Mouse (Mus musculus) skeletal muscle tissue, postnatal 0 days (tissue): ENCODE results near the gene Atmin. TPM values are rescaled to one million over a fixed set of nuclear protein-coding genes. Genes with fewer than 3 reads are reported as not detected.

Source experiments
- polyA plus RNA-seq: library from polyadenylated mRNA; unstranded; fragments of >200 nt; fragmentation: Nextera tagmentation; extraction: Ambion mirVana; gene quantifications from 2 replicates; pipeline ENCODE4 v1.2.1, GENCODE M21; 2015

The Atmin gene
- 6.0 and 6.7 TPM in 2 replicates for polyA plus RNA-seq

DNA sequence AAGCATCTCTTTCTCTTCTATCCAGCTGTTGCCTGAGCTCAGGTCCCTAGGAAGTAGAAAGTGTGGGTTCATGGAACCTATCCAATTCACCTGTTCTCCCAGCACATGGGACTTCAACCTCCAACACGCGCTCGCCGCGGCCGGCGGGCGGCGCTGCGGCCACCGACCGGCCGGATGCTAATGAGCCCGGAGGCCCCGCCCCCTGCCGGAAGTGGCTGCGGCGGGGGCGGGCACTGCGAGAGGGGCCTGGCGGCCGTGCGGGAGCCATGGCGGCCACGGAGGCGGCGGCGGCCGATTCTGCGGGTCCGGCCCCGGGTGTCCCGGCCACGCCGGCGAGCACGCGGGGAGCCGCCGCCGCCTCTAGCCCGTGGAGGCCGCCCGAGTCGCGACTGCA lies at the start of gene Atmin:
Gene Atmin (plus strand): TSS at position 233 of the 394 bp plus-strand sequence.

DNA sequence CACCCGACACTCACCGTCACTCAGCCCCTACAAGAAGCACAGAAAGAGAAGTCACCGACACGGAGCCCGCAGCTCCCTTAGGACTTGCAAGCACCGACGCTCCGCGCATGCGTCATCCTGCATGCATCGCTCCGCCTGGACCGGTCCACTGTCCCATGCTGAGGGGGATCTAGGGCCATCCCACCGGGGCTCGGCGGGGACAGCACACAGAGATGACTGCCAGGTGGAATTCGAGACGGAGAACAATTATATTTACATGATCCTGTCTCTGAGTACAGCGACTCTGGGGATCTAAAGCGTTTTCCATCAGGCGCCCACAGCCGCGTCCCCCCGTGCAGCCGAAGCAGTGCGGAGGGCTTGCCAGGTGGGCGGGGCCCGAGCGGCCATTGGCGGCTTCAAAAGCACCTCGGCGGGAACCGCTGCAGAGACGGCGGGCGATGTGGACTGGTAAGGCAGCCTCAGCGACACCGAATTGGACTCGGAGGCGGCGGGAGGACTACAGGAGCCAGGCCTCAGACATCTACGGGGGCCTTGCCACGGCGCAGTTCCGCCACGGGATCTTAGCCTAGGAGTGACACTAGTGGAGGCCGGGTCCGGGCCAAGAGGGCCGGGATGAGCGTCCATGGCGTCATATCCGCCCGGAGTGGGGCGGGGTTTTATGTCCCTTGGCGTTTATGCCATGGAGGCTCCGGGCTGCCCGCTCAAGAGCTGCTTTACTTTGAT lies 21.7 kb upstream of the Atmin start, which contains the start of the genes Cmc2 and Cenpn:
Gene Cmc2 (minus strand): TSS at position 119 of the 723 bp plus-strand sequence.
Gene Cenpn (plus strand): TSS at position 394 of the 723 bp plus-strand sequence.

DNA sequence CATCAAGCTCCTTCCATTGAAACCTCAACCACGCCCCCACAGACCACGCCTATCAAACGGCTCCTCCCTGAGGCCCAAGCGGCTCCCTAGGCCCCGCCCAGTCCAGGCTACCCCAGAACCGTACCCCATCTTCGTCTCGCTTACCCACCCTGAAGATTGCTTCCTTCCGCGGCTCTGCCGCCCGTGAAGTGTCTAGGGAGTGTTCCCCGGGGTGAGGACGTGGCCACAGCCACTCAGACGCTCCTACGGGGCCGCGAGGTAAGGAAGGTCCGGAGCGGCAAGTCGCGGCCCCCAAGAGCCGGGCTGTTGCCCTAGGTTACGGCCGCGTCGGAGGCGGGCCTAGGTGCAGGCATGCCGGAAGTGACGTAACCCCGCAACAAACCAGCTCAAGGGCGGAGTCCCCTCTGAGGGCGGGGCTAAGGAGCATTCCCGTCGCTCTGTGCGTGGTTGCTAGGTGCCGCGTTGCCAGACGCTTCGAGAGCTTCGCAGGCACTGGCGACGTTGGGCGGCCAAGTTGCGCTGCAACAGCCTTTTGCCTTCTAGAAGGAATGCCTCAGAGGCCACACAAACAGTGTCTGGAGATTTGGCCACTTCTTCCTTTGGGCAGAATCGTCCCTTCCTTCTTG lies 35.6 kb downstream of the Atmin start, which contains the start of gene 1700030J22Rik:
Gene 1700030J22Rik (minus strand): TSS at position 329 of the 626 bp plus-strand sequence.

DNA sequence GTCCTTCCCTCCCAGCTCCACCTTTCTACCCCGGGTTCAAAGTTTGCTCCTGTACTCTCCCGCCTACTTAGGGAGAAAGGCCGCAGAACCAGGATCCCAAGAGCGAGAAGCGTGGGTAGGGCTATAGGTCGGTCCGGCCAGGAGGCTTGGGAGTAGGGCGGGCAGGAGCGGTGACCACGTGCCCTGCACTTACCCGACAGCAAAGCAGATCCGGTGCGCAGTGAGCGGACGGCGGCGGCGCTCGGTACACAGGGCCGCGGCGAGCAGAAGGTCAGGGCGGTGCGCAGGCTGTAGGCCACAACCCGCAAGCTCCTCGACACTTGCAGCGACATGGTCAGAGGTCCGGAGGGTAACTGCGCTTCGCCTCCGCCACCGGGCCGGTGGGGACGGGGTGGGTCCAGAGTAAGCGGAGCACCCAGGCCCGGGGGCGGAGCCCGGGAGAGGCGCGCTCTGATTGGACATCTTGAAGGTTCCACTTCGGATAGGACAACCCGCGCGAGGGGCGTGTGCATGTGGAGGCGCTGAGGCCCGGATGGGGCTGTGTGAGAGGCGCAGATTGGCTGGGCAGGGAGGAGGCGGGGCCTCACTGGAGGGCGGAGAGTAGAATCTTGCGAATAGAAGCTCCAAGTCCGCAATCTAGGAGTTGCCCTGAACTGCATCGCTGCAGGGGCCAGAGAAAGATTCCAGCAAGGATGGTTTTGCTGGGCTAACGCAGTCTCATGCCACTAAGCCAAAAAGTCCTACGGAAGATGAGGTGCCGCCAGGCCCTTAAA lies 50.1 kb downstream of the Atmin start, which contains the start of gene Gcsh:
Gene Gcsh (minus strand): TSS at position 443 of the 773 bp plus-strand sequence.

Other genes with a start within 250 kb of the Atmin start
- gene Cdyl2, start 210.4 kb upstream of the Atmin start, polyA plus RNA-seq, result 9.8 and 10.6 TPM in 2 replicates
- 74.7 and 91.5 TPM in 2 replicates for gene Cmc2, start 21.9 kb upstream of the Atmin start, polyA plus RNA-seq
- gene Cenpn, start 21.7 kb upstream of the Atmin start, polyA plus RNA-seq, result 7.4 and 8.0 TPM in 2 replicates
- 0.21 and 0.43 TPM in 2 replicates for gene 1700030J22Rik, start 35.6 kb downstream of the Atmin start, polyA plus RNA-seq
- gene Gcsh, start 50.1 kb downstream of the Atmin start, polyA plus RNA-seq, result 69.4 and 75.6 TPM in 2 replicates
- gene Pkd1l2, start 139.1 kb downstream of the Atmin start, polyA plus RNA-seq, result 0.02 and 0.14 TPM in 2 replicates
- gene Bco1, start 152.5 kb downstream of the Atmin start, polyA plus RNA-seq, result 0.16 and 0.18 TPM in 2 replicates
- gene Gan, start 214.7 kb downstream of the Atmin start, polyA plus RNA-seq, result 0.85 and 1.3 TPM in 2 replicates